Mouse (Mus musculus) forebrain, embryonic 11.5 days (tissue): ENCODE results near the gene Defb9. TPM values are rescaled to one million over a fixed set of nuclear protein-coding genes. Genes with fewer than 3 reads are reported as not detected.
A peak's percentile ranks its signal among the peaks of the same experiment; 100 is the strongest.
"Not testable (repeated sequence)": the region's sequence is repeated elsewhere in the genome, so short reads cannot be mapped to it uniquely, and the experiment has no call there.

Source experiments
- ATAC-seq: fragments of 200-750 bp; cut with Nextera tagmentation; replicated peaks from 2 replicates; pipeline ENCODE4 v1.8.0; 2017; ENCODE audit warnings: moderate TSS enrichment; ENCODE audit not compliant: low FRiP score
- DNase-seq: peaks from one replicate; pipeline ENCODE4 v3.0.0-alpha.2; 2017; ENCODE audit warnings: low spot score
- H3K27ac ChIP-seq: fragments of 300-500 bp; sonication (generic); 2 replicates; pipeline ENCODE4 v1.5.1; 2014; ENCODE audit warnings: low read depth, low read length
- H3K27me3 ChIP-seq: fragments of 300-500 bp; sonication (generic); 2 replicates; pipeline ENCODE4 v1.6.1; 2014; ENCODE audit warnings: mild to moderate bottlenecking, low read length, mixed read lengths; ENCODE audit not compliant: control insufficient read depth, insufficient read depth
- H3K36me3 ChIP-seq: fragments of 300-500 bp; sonication (generic); 2 replicates; pipeline ENCODE4 v1.6.1; 2014; ENCODE audit warnings: mild to moderate bottlenecking, low read length, moderate library complexity, mixed read lengths; ENCODE audit not compliant: control insufficient read depth, insufficient read depth
- H3K4me1 ChIP-seq: fragments of 300-500 bp; sonication (generic); replicated peaks from 2 replicates; pipeline ENCODE4 v1.6.1; 2014; ENCODE audit warnings: low read length, mixed read lengths; ENCODE audit not compliant: control insufficient read depth, insufficient read depth
- H3K4me2 ChIP-seq: fragments of 300-500 bp; sonication (generic); 2 replicates; pipeline ENCODE4 v1.6.1; 2014; ENCODE audit warnings: low read depth, mild to moderate bottlenecking, low read length, moderate library complexity, mixed read lengths; ENCODE audit not compliant: severe bottlenecking
- H3K4me3 ChIP-seq: fragments of 300-500 bp; sonication (generic); 2 replicates; pipeline ENCODE4 v1.5.1; 2014; ENCODE audit warnings: low read depth, low read length
- H3K9ac ChIP-seq: fragments of 300-500 bp; sonication (generic); 2 replicates; pipeline ENCODE4 v1.6.1; 2014; ENCODE audit warnings: low read length
- H3K9me3 ChIP-seq: fragments of 300-500 bp; sonication (generic); 2 replicates; pipeline ENCODE4 v1.6.1; 2016; ENCODE audit warnings: low read length, mixed read lengths; ENCODE audit not compliant: control insufficient read depth
- WGBS: fragments of 180-500 bp; shearing (Covaris S2); extraction: QIAGEN DNeasy Blood & Tissue Kit; methylation state at CpG from one replicate; pipeline ENCODE4 v1.1.7; 2014; 5-methylcytosine and 5-hydroxymethylcytosine counted together
- polyA plus RNA-seq: library from polyadenylated mRNA; unstranded; fragments of >200 nt; fragmentation: Nextera tagmentation; extraction: Ambion mirVana; gene quantifications from 2 replicates; pipeline ENCODE4 v1.2.1, GENCODE M21; 2014

The Defb9 gene
- not detected in 2 replicates for polyA plus RNA-seq

- ATAC-seq: not testable (repeated sequence)
Measured at GRCm38 (mm10) chr8:21885321-21885720, at the start of gene Defb9. Gene Defb9, minus strand, starts transcription at chr8:21885421.

GRCm38 (mm10) chr8:21932610-21933009 lies 47.4 kb upstream of the Defb9 start, which contains the start of gene Defb15:
Gene Defb15, minus strand, starts transcription at chr8:21932710.
- WGBS: 89% methylated on average over 6 of the region's 6 CpGs
- no peak for DNase-seq
- H3K9me3 ChIP-seq: no peaks in the 10 kb centered on the region
- H3K4me2 ChIP-seq: no peak within 1 kb of the TSS
- H3K36me3 ChIP-seq: no peaks in the 10 kb centered on the region
- H3K27ac ChIP-seq: no peak within 1 kb of the TSS
- H3K27me3 ChIP-seq: no peaks in the 10 kb centered on the region
- no peaks in the 10 kb centered on the region for H3K4me1 ChIP-seq
- H3K4me3 ChIP-seq: no peak within 1 kb of the TSS
- no peak within 1 kb of the TSS for H3K9ac ChIP-seq
- no peak for ATAC-seq

More at GRCm38 (mm10) chr8:21885321-21885720, at the start of gene Defb9:
- not testable (repeated sequence) for H3K9me3 ChIP-seq, H3K27me3 ChIP-seq, H3K9ac ChIP-seq, DNase-seq, H3K36me3 ChIP-seq, H3K4me2 ChIP-seq, H3K27ac ChIP-seq, H3K4me3 ChIP-seq, H3K4me1 ChIP-seq

GRCm38 (mm10) chr8:21930754-21931153 lies 45.5 kb upstream of the Defb9 start:
- not testable (repeated sequence) for H3K4me1 ChIP-seq, H3K36me3 ChIP-seq, H3K27ac ChIP-seq, H3K9ac ChIP-seq, H3K4me3 ChIP-seq, H3K9me3 ChIP-seq, H3K4me2 ChIP-seq, DNase-seq, H3K27me3 ChIP-seq, ATAC-seq
- 78% methylated on average over 3 of the region's 3 CpGs for WGBS

GRCm38 (mm10) chr8:21915625-21916024 lies 30.4 kb upstream of the Defb9 start:
- no peak overlapping the region for H3K4me2 ChIP-seq
- H3K9me3 ChIP-seq: no peaks in the 10 kb centered on the region
- no peak overlapping the region for H3K27ac ChIP-seq
- H3K4me1 ChIP-seq: no peaks in the 10 kb centered on the region
- H3K36me3 ChIP-seq: no peaks in the 10 kb centered on the region
- no peak overlapping the region for H3K9ac ChIP-seq
- ATAC-seq (no peak), DNase-seq (no peak)
- H3K4me3 ChIP-seq: no peak overlapping the region
- 79% methylated on average over 3 of the region's 3 CpGs for WGBS
- H3K27me3 ChIP-seq: no peaks in the 10 kb centered on the region

- Histone ChIP-seq H3K9me3 (no peaks in the 10 kb centered on the region), H3K4me2 (no peak overlapping the region), H3K27ac (no peak overlapping the region), H3K4me1 (no peaks in the 10 kb centered on the region), H3K27me3 (no peaks in the 10 kb centered on the region), H3K36me3 (no peaks in the 10 kb centered on the region), H3K4me3 (no peak overlapping the region), H3K9ac (no peak overlapping the region)
- ATAC-seq: no peak
- WGBS: 15% methylated on average over 2 of the region's 2 CpGs
- DNase-seq: no peak
Measured at GRCm38 (mm10) chr8:21912554-21912953, 27.3 kb upstream of the Defb9 start.

GRCm38 (mm10) chr8:21911931-21912330 lies 26.7 kb upstream of the Defb9 start:
- no peak for DNase-seq
- no peak for ATAC-seq
- H3K4me3 ChIP-seq: no peak overlapping the region
- H3K36me3 ChIP-seq: no peaks in the 10 kb centered on the region
- WGBS: 11% methylated on average over 1 of the region's 1 CpGs
- no peaks in the 10 kb centered on the region for H3K9me3 ChIP-seq
- no peaks in the 10 kb centered on the region for H3K4me1 ChIP-seq
- no peak overlapping the region for H3K9ac ChIP-seq
- H3K27me3 ChIP-seq: no peaks in the 10 kb centered on the region
- no peak overlapping the region for H3K4me2 ChIP-seq
- no peak overlapping the region for H3K27ac ChIP-seq

- not testable (repeated sequence) for H3K36me3 ChIP-seq, H3K4me3 ChIP-seq, H3K9ac ChIP-seq, ATAC-seq, H3K27ac ChIP-seq, H3K4me1 ChIP-seq, H3K9me3 ChIP-seq, H3K27me3 ChIP-seq, H3K4me2 ChIP-seq
- DNase-seq: peak; percentile 53
Measured at GRCm38 (mm10) chr8:21906290-21906689, 21.1 kb upstream of the Defb9 start, which contains the start of gene Defb11. Gene Defb11, minus strand, starts transcription at chr8:21906412.

- not testable (repeated sequence) for H3K27ac ChIP-seq, H3K27me3 ChIP-seq, H3K4me1 ChIP-seq, H3K4me2 ChIP-seq, H3K9ac ChIP-seq, ATAC-seq, DNase-seq, H3K4me3 ChIP-seq, H3K36me3 ChIP-seq, H3K9me3 ChIP-seq
- 13% methylated on average over 1 of the region's 1 CpGs for WGBS
Measured at GRCm38 (mm10) chr8:21858586-21858985, 26.6 kb downstream of the Defb9 start, which contains the start of gene Defb10. Gene Defb10, plus strand, starts transcription at chr8:21858901.
